ENCODE assay signal across 24 mouse cellular contexts in genomic region chr1:126639463-126639862, GRCm38 (mm10).
"Had no signal": no experiment of that assay in that cellular context is flagged by ENCODE, and none has a peak within 500 bp of the region (broad histone marks: within the 10 kb centered on the region; RNA-seq: fewer than 3 reads in every experiment).

No protein-coding gene starts in this region.

- H3K27me3 ChIP-seq: heart, embryonic 12.5 days; hindbrain, embryonic 12.5 days; intestine, embryonic 15.5 days; limb, embryonic 12.5 days had no signal

- H3K36me3 ChIP-seq: heart, embryonic 10.5 days; heart, embryonic 12.5 days; hindbrain, embryonic 12.5 days; intestine, embryonic 15.5 days; limb, embryonic 10.5 days; limb, embryonic 12.5 days had no signal

- H3K9ac ChIP-seq: heart, embryonic 12.5 days; hindbrain, embryonic 12.5 days; hindbrain, embryonic 14.5 days; intestine, embryonic 15.5 days; limb, embryonic 12.5 days had no signal

- H3K27ac ChIP-seq: gastrocnemius, adult 2 months; heart, embryonic 10.5 days; hindbrain, embryonic 10.5 days; hindbrain, embryonic 12.5 days; hindbrain, embryonic 14.5 days; intestine, embryonic 15.5 days; layer of hippocampus, adult 2 months; left cerebral cortex, adult 2 months; limb, embryonic 10.5 days; limb, embryonic 12.5 days had no signal

- H3K4me1 ChIP-seq: heart, embryonic 10.5 days; heart, embryonic 12.5 days; hindbrain, embryonic 10.5 days; hindbrain, embryonic 12.5 days; intestine, embryonic 15.5 days; limb, embryonic 10.5 days; limb, embryonic 12.5 days had no signal

- H3K4me3 ChIP-seq: gastrocnemius, adult 2 months; heart, embryonic 10.5 days; heart, embryonic 12.5 days; hindbrain, embryonic 10.5 days; hindbrain, embryonic 12.5 days; intestine, embryonic 15.5 days; layer of hippocampus, adult 2 months; left cerebral cortex, adult 2 months; limb, embryonic 10.5 days; limb, embryonic 12.5 days had no signal

- H3K4me2 ChIP-seq: heart, embryonic 12.5 days; hindbrain, embryonic 12.5 days; hindbrain, embryonic 14.5 days; intestine, embryonic 15.5 days; limb, embryonic 12.5 days had no signal

- DNase-seq: gastrocnemius, adult 2 months; gastrocnemius, postnatal 10 days; gastrocnemius, postnatal 25 days; heart, adult 18-20 months; heart, postnatal 10 days; heart, postnatal 4 days; kidney, adult 18-20 months; kidney, adult 8-10 months; kidney, postnatal 10 days; kidney, postnatal 25 days; kidney, postnatal 4 days had no signal

- H3K9me3 ChIP-seq: heart, embryonic 10.5 days; heart, embryonic 12.5 days; hindbrain, embryonic 10.5 days; hindbrain, embryonic 12.5 days; intestine, embryonic 15.5 days; limb, embryonic 10.5 days; limb, embryonic 12.5 days had no signal

- ATAC-seq: hindbrain, embryonic 16.5 days; inflammation-experienced regulatory T-cells, adult 6 months; intestine, embryonic 15.5 days; intestine, postnatal 0 days had no signal
